8 mouse cellular contexts compared by ENCODE assay signal in genomic region chr2:58711935-58712334, GRCm38 (mm10).
DNase-seq lines count a peak whose midpoint lies in the region; ATAC-seq and TF ChIP-seq lines count a peak whose summit lies in the region.

No protein-coding gene starts in this region.

- no peak overlapping the region for H3K4me3 ChIP-seq in limb, embryonic 14.5 days (replicated peaks; ENCODE audit: low read length)

- H3K27ac ChIP-seq in limb, embryonic 14.5 days (replicated peaks; ENCODE audit: low read depth, low read length) = peak overlapping the region; percentile 56

- intact Hi-C loops in heart, postnatal 36 days (cut with DNase I) = no loop called here

- WGBS in limb, embryonic 14.5 days = 12% methylated on average over 5 of the region's 5 CpGs

- no peaks in the 10 kb centered on the region for H3K27me3 ChIP-seq in limb, embryonic 14.5 days (ENCODE audit: control insufficient read depth, insufficient read depth, low read length)

- ATAC-seq in limb, embryonic 14.5 days (ENCODE audit: low FRiP score, low read depth) = peak; percentile 85
- ATAC-seq in activated CD4-positive, CD25-positive, alpha-beta regulatory T cell, adult 4 months = no peak

- H3K4me2 ChIP-seq in limb, embryonic 14.5 days (replicated peaks; ENCODE audit: low read depth, low read length, severe bottlenecking) = no peak overlapping the region

- H3K36me3 ChIP-seq in limb, embryonic 14.5 days (ENCODE audit: control insufficient read depth, insufficient read depth, low read length) = no peaks in the 10 kb centered on the region

- DNase-seq in right cerebral cortex, adult 2 months (ENCODE audit: low spot score in 2 of 2) = peak; percentile 17 to 18
- DNase-seq in right cerebral cortex, postnatal 25 days = no peak
- peak; percentile 72 for DNase-seq in gastrocnemius, adult 18-20 months (ENCODE audit: low spot score)
- peak; percentile 80 for DNase-seq in heart, postnatal 36 days
- DNase-seq in limb, embryonic 14.5 days (ENCODE audit: low spot score) = peak; percentile 93
- peak; percentile 97 for DNase-seq in retina, postnatal 1 day
- no peak for DNase-seq in left cerebral cortex, adult 18-20 months (ENCODE audit: low spot score in 2 of 2)

- peaks cover 13% of the 10 kb centered on the region for H3K4me1 ChIP-seq in limb, embryonic 14.5 days (ENCODE audit: control insufficient read depth, insufficient read depth, low read length)

- no peak overlapping the region for H3K9ac ChIP-seq in limb, embryonic 14.5 days (ENCODE audit: low read depth, low read length, severe bottlenecking)

- no peak for TF ChIP-seq POLR2A in limb, embryonic 14.5 days (IDR thresholded peaks at IDR 0.05; ENCODE audit: borderline replicate concordance, extremely low read depth, insufficient read depth, insufficient read length)

- H3K9me3 ChIP-seq in limb, embryonic 14.5 days (ENCODE audit: control insufficient read depth, low read length) = no peaks in the 10 kb centered on the region

Comparison
In these comparisons a context has a peak if more than half of its experiments do, and no peak if none do; other contexts are left out.
1. DNase-seq: peak in right cerebral cortex, adult 2 months (2 of 2), gastrocnemius, adult 18-20 months (single experiment), heart, postnatal 36 days (2 of 2), limb, embryonic 14.5 days (single experiment) and retina, postnatal 1 day (single experiment); none in right cerebral cortex, postnatal 25 days (single experiment) and left cerebral cortex, adult 18-20 months (0 of 2).